Mouse (Mus musculus): Measurements from ENCODE around the gene Adck1. TPM values are rescaled to one million over a fixed set of nuclear protein-coding genes. Genes with fewer than 3 reads are reported as not detected.
A peak's percentile ranks its signal among the peaks of the same experiment; 100 is the strongest.
"Not testable (repeated sequence)": the region's sequence is repeated elsewhere in the genome, so short reads cannot be mapped to it uniquely, and the experiment has no call there.

The Adck1 gene
- total RNA-seq (2021) = 10 to 100 TPM; 24.9 to 27.1 TPM

DNA sequence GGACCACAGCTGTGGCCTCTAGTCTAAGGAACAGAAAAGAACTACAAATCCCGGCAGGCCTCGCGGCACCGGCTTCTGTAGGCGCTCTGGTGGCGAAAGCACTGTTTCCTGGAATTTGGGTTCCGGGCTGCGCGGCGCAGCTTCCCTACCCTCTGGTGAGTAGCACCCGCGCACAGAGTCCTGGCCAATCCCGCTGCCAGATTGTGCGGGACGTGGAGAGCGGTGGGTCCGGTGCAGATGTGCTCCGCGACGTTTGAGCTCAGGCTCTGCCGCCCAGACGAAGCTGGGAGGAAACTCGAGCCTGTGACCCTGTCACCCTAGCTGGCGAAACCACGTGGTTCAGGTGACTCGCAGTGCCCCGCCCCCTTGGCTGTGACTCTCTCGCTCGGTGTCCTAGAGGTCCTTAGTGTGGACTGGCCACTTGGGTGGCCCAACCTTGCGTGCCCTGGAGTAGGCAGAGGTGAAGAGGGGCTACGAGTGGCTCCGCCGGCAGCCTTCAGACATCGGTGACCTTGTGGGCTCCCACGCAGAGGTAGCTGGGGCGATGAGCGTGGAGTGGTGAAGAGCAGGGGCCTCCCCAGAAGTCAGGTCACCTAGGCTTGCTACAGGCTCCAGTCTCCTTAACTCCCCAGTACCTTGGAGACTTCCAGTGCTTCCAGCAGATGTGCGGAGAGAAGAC is at the start of gene Adck1:
Adck1 (plus strand) TSS at position 114 of the 679 bp plus-strand sequence.
- intact Hi-C loops (cut with DNase I) = no loop called here
- DNase-seq = peak; percentile 88 to 89

DNA sequence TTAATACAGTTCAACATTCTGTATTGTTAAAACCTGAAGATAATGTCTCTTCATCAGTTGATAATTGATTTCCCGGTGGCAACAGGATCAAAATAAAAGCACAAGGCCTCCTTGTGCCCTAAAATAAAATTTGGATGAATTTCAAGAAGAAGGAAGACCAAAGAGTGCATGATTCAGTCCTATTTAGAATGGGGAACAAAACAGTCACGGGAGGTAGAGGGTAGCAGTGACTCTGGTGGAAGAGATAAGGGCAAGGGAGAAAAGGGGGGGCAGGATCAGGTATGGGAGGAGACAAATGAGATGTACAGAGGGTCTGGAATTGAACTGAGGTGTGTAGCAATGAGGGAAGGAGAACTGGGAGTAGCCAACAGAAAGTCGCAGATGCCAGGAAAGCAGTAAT is 45.8 kb upstream of the Adck1 start:
- DNase-seq = no peak
- intact Hi-C loops (cut with DNase I) = no loop called here

GRCm38 (mm10) chr12:88323926-88324325 is 36.4 kb upstream of the Adck1 start, which contains the start of gene Gm5039:
TSS of gene Gm5039 (minus strand) at chr12:88324026.
- DNase-seq; intact Hi-C loops (cut with DNase I): not testable (repeated sequence)

DNA sequence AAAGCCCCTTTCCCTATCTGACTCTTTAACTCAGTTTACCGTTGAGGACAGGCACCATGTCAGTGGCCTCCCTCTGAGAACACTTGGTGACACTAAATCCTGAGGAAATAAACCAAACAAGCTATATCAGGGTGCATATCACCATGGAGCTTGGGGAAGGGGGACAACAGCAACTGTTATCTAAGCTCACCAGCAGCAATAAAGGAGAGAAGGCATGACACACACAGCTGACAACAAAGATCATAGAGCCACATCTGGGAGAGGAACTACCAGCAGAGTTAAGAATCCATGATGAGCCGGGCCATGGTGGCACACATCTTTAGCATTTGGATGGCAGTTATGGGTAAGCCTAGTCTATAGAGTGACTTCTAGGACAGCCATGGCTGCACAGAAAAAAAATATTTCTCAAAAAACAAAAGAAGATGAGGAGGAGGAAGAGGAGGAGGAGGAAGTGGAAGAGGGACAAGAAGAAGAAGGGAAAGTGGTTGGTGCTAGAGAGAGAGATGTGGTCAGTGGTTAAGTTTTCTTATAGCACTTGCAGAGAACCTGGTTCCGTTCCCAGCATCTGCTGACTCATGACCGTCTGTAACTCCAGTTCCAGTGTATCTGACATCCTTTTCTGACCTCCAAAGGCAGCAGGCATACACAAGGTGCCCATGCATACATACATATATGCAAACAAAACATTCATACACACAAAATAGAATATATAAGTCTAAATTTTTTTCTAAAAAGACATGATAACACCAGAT is 23.5 kb upstream of the Adck1 start:
- not testable (repeated sequence) for DNase-seq
- intact Hi-C loops (cut with DNase I) = loop anchor here (10.0 kb wide), 1 partner anchor 222 kb away; no protein-coding TSS in a partner anchor

DNA sequence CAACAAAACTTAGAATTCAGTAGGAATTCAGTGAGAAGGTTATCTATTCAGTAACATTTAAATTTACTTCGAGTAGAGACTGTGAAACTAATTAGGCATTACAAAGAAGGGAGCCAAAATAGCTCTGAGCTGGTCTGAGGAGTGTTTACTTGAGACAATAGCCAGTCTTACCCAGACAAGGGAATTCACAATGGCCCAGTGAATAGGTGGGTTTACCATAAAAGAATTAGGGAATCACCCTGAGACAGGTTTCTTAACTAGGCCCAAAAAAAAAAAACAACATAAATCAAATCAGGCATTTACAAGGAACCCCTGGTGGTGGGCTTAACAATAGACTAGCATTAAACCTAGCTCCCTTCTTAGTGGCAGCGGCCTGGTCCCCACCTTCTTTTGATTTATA is 19.1 kb upstream of the Adck1 start:
- DNase-seq; intact Hi-C loops (cut with DNase I): not testable (repeated sequence)

DNA sequence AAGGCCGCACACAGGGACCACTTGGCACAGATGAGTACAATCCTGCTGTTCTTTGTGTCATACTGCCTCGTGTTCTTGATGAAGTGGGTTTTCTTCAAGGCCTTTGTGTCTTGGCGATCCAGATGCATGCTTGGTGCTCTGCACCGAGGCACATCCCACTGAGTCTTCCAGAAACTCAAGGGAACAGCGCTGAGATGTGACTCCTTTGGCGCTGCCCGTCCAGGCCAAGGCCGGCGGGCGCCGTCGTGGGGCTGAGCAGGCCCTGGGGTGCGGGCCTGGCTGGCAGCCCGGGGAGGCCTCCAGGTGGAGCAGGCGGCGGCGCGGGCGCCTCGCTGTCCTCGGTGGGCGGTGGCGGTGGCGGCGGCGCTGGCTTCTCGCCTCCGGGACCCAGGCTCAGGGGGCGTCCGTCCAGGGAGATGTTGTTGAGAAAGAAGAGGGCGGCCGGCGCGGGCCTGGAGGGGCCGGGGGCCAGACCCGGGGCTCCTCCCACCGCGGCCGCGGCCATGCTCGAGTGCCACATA is 6.1 kb upstream of the Adck1 start:
- no peak for DNase-seq
- intact Hi-C loops (cut with DNase I) = no loop called here

GRCm38 (mm10) chr12:88361120-88361445 is 729 bp downstream of the Adck1 start:
- DNase-seq = no peak
- intact Hi-C loops (cut with DNase I) = no loop called here

DNA sequence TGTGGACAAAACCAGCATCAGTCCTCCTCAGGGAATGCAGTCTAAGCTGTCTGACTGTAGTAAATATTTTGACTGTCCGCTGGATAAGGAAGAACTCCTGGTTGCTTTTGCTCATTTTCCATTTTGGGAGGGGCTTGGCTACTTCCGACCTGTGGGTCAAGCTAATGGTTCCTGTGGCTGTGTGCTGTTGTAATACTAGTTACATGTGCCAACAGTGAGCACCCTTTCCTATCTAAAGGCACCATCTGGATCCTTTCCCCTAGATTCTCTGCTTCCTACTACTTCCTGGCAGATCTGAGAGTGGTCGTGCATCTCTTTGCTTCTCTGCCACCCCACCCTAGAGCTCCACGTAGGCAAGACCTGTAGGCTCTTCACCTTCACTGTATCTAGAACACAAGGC is 7.3 kb downstream of the Adck1 start:
- DNase-seq = no peak
- intact Hi-C loops (cut with DNase I) = loop anchor here (5.0 kb wide), 1 partner anchor 105 kb away; no protein-coding TSS in a partner anchor

DNA sequence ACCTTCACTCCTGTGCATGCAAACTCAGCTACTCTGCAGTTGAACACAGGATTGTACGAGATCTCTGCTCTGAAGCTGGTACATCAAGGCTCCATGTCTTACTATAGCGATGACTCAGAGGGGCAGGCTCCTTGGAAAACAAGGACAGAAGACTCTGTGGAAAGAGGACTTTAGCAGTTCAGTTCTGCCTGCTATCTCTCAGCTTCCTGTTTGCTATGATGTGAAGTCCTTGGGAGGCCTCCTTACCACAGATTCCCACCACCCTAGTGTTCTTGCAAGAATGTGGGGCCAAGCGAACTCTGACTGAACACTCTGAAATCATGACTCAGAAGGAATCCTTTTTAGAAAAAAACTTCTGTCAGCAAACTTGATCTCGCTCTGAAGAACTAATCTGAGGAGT is 8.3 kb downstream of the Adck1 start:
- intact Hi-C loops (cut with DNase I) = loop anchor here (5.0 kb wide), 1 partner anchor 106 kb away; no protein-coding TSS in a partner anchor

GRCm38 (mm10) chr12:88369690-88370089 is 9.3 kb downstream of the Adck1 start:
- DNase-seq = not testable (repeated sequence)
- intact Hi-C loops (cut with DNase I) = loop anchor here (5.0 kb wide), 1 partner anchor 107 kb away; no protein-coding TSS in a partner anchor

More for the DNA sequence above, 8.3 kb downstream of the Adck1 start:
- no peak for DNase-seq

DNA sequence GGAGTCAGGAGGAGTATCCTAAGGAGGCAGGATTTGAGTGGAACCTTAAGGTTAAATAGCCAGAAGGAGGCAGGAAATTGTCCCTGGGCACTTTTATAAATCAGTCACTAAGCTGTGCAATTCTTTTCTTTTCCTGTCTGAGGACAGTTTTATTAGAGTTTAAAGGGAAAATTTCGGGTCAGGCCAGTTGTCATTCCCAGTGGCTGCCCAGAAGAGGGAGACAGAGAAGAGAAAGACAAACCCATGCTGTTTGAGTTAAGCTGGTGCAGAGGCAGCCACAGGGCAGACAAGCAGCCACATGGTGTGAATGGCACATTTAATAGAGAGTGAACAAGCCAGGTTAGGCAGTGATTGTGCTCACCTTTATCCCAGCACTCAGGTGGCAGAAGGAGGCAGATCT is 10.0 kb downstream of the Adck1 start:
- intact Hi-C loops (cut with DNase I); DNase-seq: not testable (repeated sequence)

DNA sequence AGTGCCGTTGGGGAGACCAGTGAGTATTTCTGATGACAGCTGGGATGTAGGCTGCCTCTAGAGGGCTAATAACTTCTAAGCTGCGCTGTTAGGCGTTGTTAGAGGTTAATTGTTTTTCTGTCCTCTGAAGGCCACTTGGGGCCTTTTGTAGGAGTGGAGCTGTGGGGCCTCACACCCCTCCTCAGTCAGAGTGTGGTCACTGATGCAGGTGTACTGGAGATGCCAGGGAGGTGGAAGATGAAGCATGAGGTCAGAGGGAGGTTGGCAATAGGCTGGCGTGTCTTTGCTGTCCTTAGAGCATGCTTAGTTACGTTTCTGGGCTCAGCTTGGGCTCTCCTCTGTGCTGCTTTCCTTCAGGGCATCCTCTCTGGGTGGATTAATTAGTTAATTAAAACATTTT is 11.7 kb downstream of the Adck1 start:
- DNase-seq = no peak
- intact Hi-C loops (cut with DNase I) = no loop called here

DNA sequence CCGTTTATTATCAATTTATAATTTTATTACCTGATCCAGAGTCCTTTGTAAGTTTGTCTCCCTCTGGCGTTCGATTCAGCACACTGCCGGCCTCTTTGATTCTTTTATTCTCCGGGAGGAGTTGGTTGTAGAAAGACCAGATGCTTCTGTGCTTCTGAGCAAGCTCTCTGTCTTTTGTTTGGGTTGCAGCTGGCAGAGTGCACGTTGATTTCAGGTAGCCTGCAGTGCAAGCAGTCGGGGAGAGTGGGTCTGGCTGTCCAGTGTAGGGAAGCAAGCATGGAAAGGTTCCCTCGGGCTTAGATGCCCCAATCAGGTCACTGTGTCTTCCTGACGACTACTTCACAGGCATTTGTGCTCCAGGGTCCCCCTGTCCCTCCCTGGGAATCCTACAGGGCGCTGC is 16.5 kb downstream of the Adck1 start:
- DNase-seq = no peak
- intact Hi-C loops (cut with DNase I) = no loop called here

DNA sequence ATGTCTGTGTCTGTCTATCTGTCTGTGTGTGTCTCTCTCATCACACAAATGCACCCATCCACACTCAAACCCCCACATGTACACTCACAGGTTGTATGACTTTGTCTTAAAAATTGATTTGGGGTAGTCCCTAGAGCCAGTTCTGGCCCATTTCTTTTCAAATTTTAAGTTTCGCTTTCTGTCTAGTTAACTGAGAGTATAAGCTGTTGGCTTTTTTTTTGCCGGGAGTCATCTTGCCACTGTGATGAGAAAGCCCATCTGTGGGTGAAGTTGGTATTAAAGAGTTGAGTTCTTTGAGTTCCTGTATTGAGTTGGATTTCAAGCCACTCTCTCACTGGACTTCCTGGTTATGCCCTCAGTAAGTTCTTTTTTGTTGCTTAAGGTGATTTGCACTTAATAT is 17.9 kb downstream of the Adck1 start:
- intact Hi-C loops (cut with DNase I) = no loop called here
- no peak for DNase-seq

GRCm38 (mm10) chr12:88388832-88389231 is 28.5 kb downstream of the Adck1 start:
- DNase-seq = no peak

GRCm38 (mm10) chr12:88398658-88399057 is 38.3 kb downstream of the Adck1 start:
- DNase-seq = no peak
- intact Hi-C loops (cut with DNase I) = no loop called here

More at GRCm38 (mm10) chr12:88388832-88389231, 28.5 kb downstream of the Adck1 start:
- intact Hi-C loops (cut with DNase I) = no loop called here

DNA sequence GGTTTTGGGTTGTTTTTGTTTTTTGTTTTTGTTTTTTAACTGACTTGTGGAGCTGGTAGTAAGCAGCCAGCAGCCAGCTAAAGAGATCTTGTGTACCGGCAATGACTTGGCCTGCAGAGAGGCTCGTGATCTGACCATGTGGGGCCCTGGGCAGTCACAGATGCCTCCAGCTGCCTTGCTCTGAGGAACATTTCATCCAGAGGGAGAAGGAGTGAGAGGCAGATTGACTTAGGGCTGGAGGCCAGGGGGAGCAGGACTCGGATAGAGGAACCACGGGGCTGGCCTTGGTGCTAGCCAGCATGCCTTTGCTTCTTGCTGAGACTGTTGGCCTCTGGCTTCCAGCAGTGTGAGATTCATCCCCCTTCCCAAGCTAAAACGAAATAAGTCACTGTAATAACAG is 43.2 kb downstream of the Adck1 start:
- peak; percentile 15 to 24 for DNase-seq
- intact Hi-C loops (cut with DNase I) = loop anchor here (10.0 kb wide), 1 partner anchor 301 kb away; no protein-coding TSS in a partner anchor

DNA sequence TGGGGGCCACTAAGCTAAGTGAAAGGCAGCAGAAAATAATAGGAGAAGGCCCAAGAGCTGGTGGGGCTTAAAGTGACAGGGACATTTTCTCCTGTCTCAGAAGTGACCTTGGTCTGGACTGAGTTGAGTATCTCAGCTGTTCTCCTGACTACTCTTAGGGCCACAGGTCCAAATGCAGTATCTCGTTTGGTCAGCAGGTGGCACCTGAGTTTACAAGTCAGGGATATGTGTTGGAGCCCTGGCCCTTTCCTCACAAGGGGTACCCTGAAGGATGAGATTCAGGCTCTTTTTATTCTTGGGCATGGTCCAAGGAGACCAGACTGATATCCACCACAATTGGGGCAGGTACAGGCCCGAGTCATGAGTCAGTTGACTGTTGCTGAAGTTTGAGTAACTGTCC is 44.8 kb downstream of the Adck1 start:
- DNase-seq = peak; percentile 58 to 69
- intact Hi-C loops (cut with DNase I) = loop anchor here (2.0 to 10.0 kb wide), 3 partner anchors 300 to 897 kb away; no protein-coding TSS in a partner anchor

DNA sequence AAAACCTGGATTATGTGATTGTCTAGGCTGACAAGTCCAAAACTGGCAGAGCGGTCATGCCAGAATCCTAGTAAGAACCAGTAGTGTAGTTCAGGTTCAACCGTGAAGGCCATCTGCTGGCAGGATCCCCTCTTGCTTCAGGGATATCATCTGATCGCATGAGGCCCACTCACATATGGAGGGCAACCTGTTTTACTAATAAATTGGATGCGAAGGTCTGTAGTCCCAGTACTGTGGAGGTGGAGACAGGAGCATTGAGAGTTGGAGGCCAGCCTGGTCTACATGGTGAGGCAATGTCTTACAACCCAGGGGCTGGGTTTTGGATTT is 47.6 kb downstream of the Adck1 start:
- DNase-seq = no peak
- intact Hi-C loops (cut with DNase I) = loop anchor here (5.0 to 10.0 kb wide), 2 partner anchors 297 to 894 kb away; no protein-coding TSS in a partner anchor

DNA sequence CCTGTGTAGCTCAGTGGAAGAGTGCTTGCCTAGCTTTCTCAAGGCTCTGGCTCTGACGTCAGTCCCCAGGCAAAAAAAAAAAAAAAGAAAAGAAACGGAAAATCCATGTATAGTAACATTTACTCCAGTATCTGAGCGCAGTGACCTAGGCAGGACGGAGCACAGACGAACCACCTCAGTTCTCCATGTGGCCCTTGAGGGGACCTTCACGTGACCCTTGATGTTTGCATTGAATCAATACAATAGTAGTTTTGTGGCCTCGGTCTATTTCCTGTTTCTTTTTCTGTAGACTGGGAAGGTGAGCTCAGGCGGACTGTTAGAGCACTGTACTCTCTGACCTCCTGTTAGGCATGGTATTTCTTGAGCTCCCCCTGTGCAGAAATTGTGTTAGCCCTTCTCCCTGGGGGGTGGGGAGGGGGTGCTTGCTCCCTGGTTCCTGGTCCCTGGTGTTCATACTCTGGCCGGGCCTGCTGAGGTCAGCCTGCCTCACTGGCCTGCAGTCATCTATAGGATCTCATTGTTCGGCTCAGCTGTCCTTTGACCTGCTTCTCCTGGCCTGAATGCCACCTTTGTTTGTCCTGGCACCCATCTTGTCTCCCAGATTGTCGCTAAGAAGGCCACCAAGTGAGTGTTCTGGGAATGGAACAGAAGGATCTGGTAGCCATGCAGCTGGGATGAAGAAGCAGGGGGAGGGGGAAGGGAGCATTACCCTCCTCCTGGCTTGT is 48.1 kb downstream of the Adck1 start:
- intact Hi-C loops (cut with DNase I) = loop anchor here (5.0 to 10.0 kb wide), 2 partner anchors 296 to 894 kb away; no protein-coding TSS in a partner anchor
- DNase-seq = no peak

- DNase-seq = no peak
- intact Hi-C loops (cut with DNase I) = no loop called here
Measured at GRCm38 (mm10) chr12:88413239-88413638, 52.9 kb downstream of the Adck1 start.

Data from heart, postnatal 36 days (tissue).